Mouse (Mus musculus) liver, embryonic 14.5 days (tissue): ENCODE measurements around the gene Dnajb5. TPM values are rescaled to one million over a fixed set of nuclear protein-coding genes. Genes with fewer than 3 reads are reported as not detected.
A peak's percentile ranks its signal among the peaks of the same experiment; 100 is the strongest.

ENCODE experiments used
- ATAC-seq: fragments of 200-750 bp; cut with Nextera tagmentation; 2 replicates; pipeline ENCODE4 v1.8.0; 2017; ENCODE audit warnings: moderate number of reproducible peaks, mild to moderate bottlenecking, moderate library complexity; ENCODE audit not compliant: insufficient read depth
- DNase-seq, 3 experiments: peaks; one replicate each; pipeline ENCODE4 v3.0.0-alpha.2; 2012 to 2013; ENCODE audit warnings: low read depth in 3 of 3, low spot score in 3 of 3
- H3K27ac ChIP-seq: fragments of 300-500 bp; sonication (generic); 2 replicates; pipeline ENCODE4 v1.5.1; 2014; ENCODE audit warnings: moderate library complexity, mild to moderate bottlenecking, control low read depth, inconsistent platforms
- H3K27me3 ChIP-seq: fragments of 300-500 bp; sonication (generic); 2 replicates; pipeline ENCODE4 v1.6.1; 2014; ENCODE audit warnings: mild to moderate bottlenecking, low read length, moderate library complexity; ENCODE audit not compliant: control insufficient read depth, insufficient read depth
- H3K36me3 ChIP-seq: fragments of 300-500 bp; sonication (generic); replicated peaks from 2 replicates; pipeline ENCODE4 v1.6.1; 2014; ENCODE audit warnings: low read depth; ENCODE audit not compliant: control insufficient read depth, insufficient read depth
- H3K4me1 ChIP-seq, 2 experiments: fragments of 200-500 bp in 1 of 2; fragments of 300-500 bp in 1 of 2; sonication (generic) in 1 of 2; replicated peaks; 2 replicates each; pipeline ENCODE4 v1.6.1; 2012 to 2014; ENCODE audit warnings: antibody characterized with exemption in 1 of 2, inconsistent platforms in 1 of 2, low read length in 1 of 2; ENCODE audit not compliant: control insufficient read depth in 2 of 2, insufficient read depth in 2 of 2
- H3K4me2 ChIP-seq: fragments of 300-500 bp; sonication (generic); 2 replicates; pipeline ENCODE4 v1.6.1; 2014; ENCODE audit warnings: low read depth, mild to moderate bottlenecking, control low read depth, moderate library complexity
- H3K4me3 ChIP-seq, 2 experiments: fragments of 200-500 bp in 1 of 2; fragments of 300-500 bp in 1 of 2; sonication (generic) in 1 of 2; 2 replicates each; pipeline ENCODE4 v1.5.1; 2012 to 2014; ENCODE audit warnings: low read depth in 2 of 2, low read length in 2 of 2, mild to moderate bottlenecking in 2 of 2, control low read depth in 1 of 2, inconsistent platforms in 1 of 2, moderate library complexity in 1 of 2; ENCODE audit not compliant: insufficient read depth in 1 of 2
- H3K9ac ChIP-seq: fragments of 300-500 bp; sonication (generic); replicated peaks from 2 replicates; pipeline ENCODE4 v1.6.1; 2014; ENCODE audit warnings: mild to moderate bottlenecking, control low read depth, moderate library complexity
- H3K9me3 ChIP-seq: fragments of 300-500 bp; sonication (generic); 2 replicates; pipeline ENCODE4 v1.6.1; 2016; ENCODE audit warnings: low read length, mixed read lengths; ENCODE audit not compliant: control insufficient read depth
- CTCF ChIP-seq: IDR thresholded peaks from 2 replicates; pipeline ENCODE4 v1.5.1; 2016; ENCODE audit warnings: antibody characterized with exemption, low read depth, control low read depth
- EP300 ChIP-seq: IDR thresholded peaks from 2 replicates; pipeline ENCODE4 v1.6.1; 2016; ENCODE audit warnings: antibody characterized with exemption, low read depth
- WGBS: fragments of 180-500 bp; shearing (Covaris S2); extraction: QIAGEN DNeasy Blood & Tissue Kit; methylation state at CpG from one replicate; pipeline ENCODE4 v1.1.7; 2014; ENCODE audit not compliant: insufficient replicate concordance; 5-methylcytosine and 5-hydroxymethylcytosine counted together
- polyA plus RNA-seq, 2 experiments: library from polyadenylated mRNA; depleted of rRNA in 1 of 2; stranded (reverse) in 1 of 2; unstranded in 1 of 2; fragments of >200 nt; fragmentation: Nextera tagmentation in 1 of 2; extraction: Ambion mirVana in 1 of 2; gene quantifications; 2 replicates each; pipeline versions ENCODE4 v1.2.1 to v1.2.3; 2012 to 2014

The Dnajb5 gene
- polyA plus RNA-seq, 2 experiments, result 0.43 to 0.90 TPM

DNA sequence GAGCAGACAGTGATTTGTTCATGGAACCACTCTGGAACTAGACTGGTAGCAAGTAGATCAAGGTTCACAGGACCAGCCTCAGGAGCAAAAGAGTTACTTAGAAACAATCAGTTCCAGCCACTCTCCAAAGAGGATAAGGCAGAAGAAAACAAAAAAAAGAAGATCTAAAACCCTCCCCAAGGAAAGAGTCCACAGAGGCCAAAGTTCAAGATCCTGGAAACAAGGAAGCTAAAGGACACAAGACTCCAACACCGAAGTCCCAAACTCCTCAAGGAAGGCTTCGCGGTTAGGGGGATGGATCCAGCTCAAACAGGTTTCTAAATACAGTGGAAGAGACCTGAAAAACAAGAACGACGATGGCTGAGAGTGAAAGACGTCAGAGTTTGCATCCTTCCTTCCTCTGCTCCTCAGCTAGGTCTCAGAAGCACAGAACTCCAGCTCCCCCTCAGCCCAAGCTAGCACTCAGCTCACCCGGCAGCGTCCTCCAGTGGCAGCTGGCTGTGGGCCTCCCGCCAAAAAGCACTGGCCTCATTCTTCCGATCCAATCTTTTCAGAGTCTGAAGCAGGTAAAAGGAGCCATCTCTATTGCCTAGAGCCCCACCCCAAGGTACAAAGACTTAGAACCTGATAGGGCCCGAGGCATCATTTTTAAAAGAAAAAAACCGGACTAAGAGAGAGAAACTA is 53.3 kb downstream of the Dnajb5 start:
- ATAC-seq, result no peak
- H3K4me1 ChIP-seq, result peaks cover 12 to 16% of the 10 kb centered on the region in 2 experiments
- peaks cover 2% of the 10 kb centered on the region for H3K36me3 ChIP-seq
- no peak overlapping the region for H3K27ac ChIP-seq
- DNase-seq, result no peak
- no peaks in the 10 kb centered on the region for H3K27me3 ChIP-seq
- H3K4me3 ChIP-seq, result no peak overlapping the region
- TF ChIP-seq EP300 (no peak), CTCF (no peak)
- 69% methylated on average over 12 of the region's 12 CpGs for WGBS
- H3K4me2 ChIP-seq, result no peak overlapping the region
- H3K9me3 ChIP-seq, result no peaks in the 10 kb centered on the region
- no peak overlapping the region for H3K9ac ChIP-seq

DNA sequence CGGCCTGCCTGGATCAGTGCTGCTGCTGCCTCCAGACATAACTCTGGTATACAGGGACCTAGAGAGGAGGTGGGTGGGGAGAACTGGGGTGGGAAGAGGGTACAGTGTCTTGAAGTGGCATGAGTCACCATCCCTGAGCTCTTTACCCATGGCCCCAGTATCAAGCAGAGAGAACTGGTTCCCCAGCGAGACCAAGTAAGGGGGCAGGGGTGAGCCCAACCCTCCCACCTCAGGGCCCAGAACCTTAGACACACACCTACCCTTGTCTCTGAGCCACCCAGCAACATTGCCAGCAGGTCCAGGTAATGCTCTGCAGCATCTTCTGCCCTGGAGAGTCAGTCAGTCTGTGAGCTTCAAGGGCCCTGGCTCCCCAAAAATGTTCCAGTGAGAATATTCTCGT is 55.3 kb downstream of the Dnajb5 start:
- H3K9me3 ChIP-seq, result no peaks in the 10 kb centered on the region
- peaks cover 5 to 13% of the 10 kb centered on the region in 2 experiments for H3K4me1 ChIP-seq
- H3K27me3 ChIP-seq, result no peaks in the 10 kb centered on the region
- 80% methylated on average over 3 of the region's 3 CpGs for WGBS
- DNase-seq (no peak), ATAC-seq (no peak)
- H3K36me3 ChIP-seq, result no peaks in the 10 kb centered on the region; the same call in 1 of the 2 replicates
- H3K27ac ChIP-seq, result no peak overlapping the region
- TF ChIP-seq CTCF (no peak), EP300 (no peak)
- H3K4me2 ChIP-seq, result no peak overlapping the region
- H3K4me3 ChIP-seq, result no peak overlapping the region
- no peak overlapping the region for H3K9ac ChIP-seq

GRCm38 (mm10) chr4:43005765-43006164 is 56.2 kb downstream of the Dnajb5 start:
- H3K4me2 ChIP-seq, result no peak overlapping the region
- H3K4me1 ChIP-seq, result peaks cover 4 to 11% of the 10 kb centered on the region in 2 experiments
- H3K9ac ChIP-seq, result no peak overlapping the region
- no peaks in the 10 kb centered on the region; the same call in 1 of the 2 replicates for H3K36me3 ChIP-seq
- WGBS, result 37% methylated on average over 2 of the region's 2 CpGs
- H3K27ac ChIP-seq, result no peak overlapping the region
- H3K9me3 ChIP-seq, result no peaks in the 10 kb centered on the region
- TF ChIP-seq EP300 (no peak), CTCF (peak; percentile 81)
- no peak overlapping the region for H3K4me3 ChIP-seq
- DNase-seq (peak; percentile 56 to 66 (median 57)), ATAC-seq (peak; percentile 21; the same call in 1 of the 2 replicates)
- H3K27me3 ChIP-seq, result no peaks in the 10 kb centered on the region

Other genes with a start within 250 kb of the Dnajb5 start
- gene 4930578G10Rik, start 214.3 kb upstream of the Dnajb5 start, polyA plus RNA-seq (2012; rRNA removed), result not detected in 2 replicates
- gene 4930578G10Rik, start 214.3 kb upstream of the Dnajb5 start, polyA plus RNA-seq (2014; fragmentation: Nextera tagmentation; extraction: Ambion mirVana), result not detected in 2 replicates
- gene Ccl19, start 193.2 kb upstream of the Dnajb5 start, polyA plus RNA-seq (2012; rRNA removed), result not detected in 2 replicates
- gene Ccl19, start 193.2 kb upstream of the Dnajb5 start, polyA plus RNA-seq (2014; fragmentation: Nextera tagmentation; extraction: Ambion mirVana), result not detected in 2 replicates
- gene Ccl21a, start 175.8 kb upstream of the Dnajb5 start, polyA plus RNA-seq (2012; rRNA removed), result 0.10 and 0.14 TPM in 2 replicates
- gene Ccl21a, start 175.8 kb upstream of the Dnajb5 start, polyA plus RNA-seq (2014; fragmentation: Nextera tagmentation; extraction: Ambion mirVana), result not detected in 2 replicates
- gene Fam205a1, start 95.9 kb upstream of the Dnajb5 start, polyA plus RNA-seq (2012; rRNA removed), result 0.21 and 0.22 TPM in 2 replicates
- 0.04 and 0.28 TPM in 2 replicates for gene Fam205a1, start 95.9 kb upstream of the Dnajb5 start, polyA plus RNA-seq (2014; fragmentation: Nextera tagmentation; extraction: Ambion mirVana)
- gene Gm12394, start 93.0 kb upstream of the Dnajb5 start, polyA plus RNA-seq (2012; rRNA removed), result 0.01 TPM in 1 of 2 replicates, not detected in the other
- gene Gm12394, start 93.0 kb upstream of the Dnajb5 start, polyA plus RNA-seq (2014; fragmentation: Nextera tagmentation; extraction: Ambion mirVana), result 0.05 TPM in 1 of 2 replicates, not detected in the other
- 0.06 and 0.07 TPM in 2 replicates for gene Fam205c, start 75.6 kb upstream of the Dnajb5 start, polyA plus RNA-seq (2012; rRNA removed)
- gene Fam205c, start 75.6 kb upstream of the Dnajb5 start, polyA plus RNA-seq (2014; fragmentation: Nextera tagmentation; extraction: Ambion mirVana), result 0.15 and 0.30 TPM in 2 replicates
- gene Phf24, start 33.2 kb upstream of the Dnajb5 start, polyA plus RNA-seq (2012; rRNA removed), result 0.12 and 0.16 TPM in 2 replicates
- gene Phf24, start 33.2 kb upstream of the Dnajb5 start, polyA plus RNA-seq (2014; fragmentation: Nextera tagmentation; extraction: Ambion mirVana), result 0.08 and 0.14 TPM in 2 replicates
- 0.07 TPM in 1 of 2 replicates, not detected in the other for gene 1700022I11Rik, start 19.8 kb downstream of the Dnajb5 start, polyA plus RNA-seq (2012; rRNA removed)
- 0.16 and 0.44 TPM in 2 replicates for gene 1700022I11Rik, start 19.8 kb downstream of the Dnajb5 start, polyA plus RNA-seq (2014; fragmentation: Nextera tagmentation; extraction: Ambion mirVana)
- gene Vcp, start 50.7 kb downstream of the Dnajb5 start, polyA plus RNA-seq (2012; rRNA removed), result 48.9 and 80.0 TPM in 2 replicates
- gene Vcp, start 50.7 kb downstream of the Dnajb5 start, polyA plus RNA-seq (2014; fragmentation: Nextera tagmentation; extraction: Ambion mirVana), result 176 and 191 TPM in 2 replicates
- gene Fancg, start 60.7 kb downstream of the Dnajb5 start, polyA plus RNA-seq (2012; rRNA removed), result 8.2 and 9.9 TPM in 2 replicates
- 8.3 and 10.0 TPM in 2 replicates for gene Fancg, start 60.7 kb downstream of the Dnajb5 start, polyA plus RNA-seq (2014; fragmentation: Nextera tagmentation; extraction: Ambion mirVana)
- gene Pigo, start 76.0 kb downstream of the Dnajb5 start, polyA plus RNA-seq (2012; rRNA removed), result 9.2 and 10.4 TPM in 2 replicates
- 8.3 and 11.0 TPM in 2 replicates for gene Pigo, start 76.0 kb downstream of the Dnajb5 start, polyA plus RNA-seq (2014; fragmentation: Nextera tagmentation; extraction: Ambion mirVana)
- 55.8 and 83.2 TPM in 2 replicates for gene Stoml2, start 81.9 kb downstream of the Dnajb5 start, polyA plus RNA-seq (2012; rRNA removed)
- gene Stoml2, start 81.9 kb downstream of the Dnajb5 start, polyA plus RNA-seq (2014; fragmentation: Nextera tagmentation; extraction: Ambion mirVana), result 200 and 229 TPM in 2 replicates
- 22.2 and 25.8 TPM in 2 replicates for gene Fam214b, start 96.4 kb downstream of the Dnajb5 start, polyA plus RNA-seq (2012; rRNA removed)
- 16.9 and 20.9 TPM in 2 replicates for gene Fam214b, start 96.4 kb downstream of the Dnajb5 start, polyA plus RNA-seq (2014; fragmentation: Nextera tagmentation; extraction: Ambion mirVana)
- 0.59 and 0.73 TPM in 2 replicates for gene Unc13b, start 109.1 kb downstream of the Dnajb5 start, polyA plus RNA-seq (2012; rRNA removed)
- gene Unc13b, start 109.1 kb downstream of the Dnajb5 start, polyA plus RNA-seq (2014; fragmentation: Nextera tagmentation; extraction: Ambion mirVana), result 0.19 and 0.37 TPM in 2 replicates